Mouse (Mus musculus): ENCODE results near the gene Fgd1. TPM values are rescaled to one million over a fixed set of nuclear protein-coding genes. Genes with fewer than 3 reads are reported as not detected.
A peak's percentile ranks its signal among the peaks of the same experiment; 100 is the strongest.

The Fgd1 gene
- total RNA-seq, 2 experiments from 2014 or later = 19.2 to 20.4 TPM

DNA sequence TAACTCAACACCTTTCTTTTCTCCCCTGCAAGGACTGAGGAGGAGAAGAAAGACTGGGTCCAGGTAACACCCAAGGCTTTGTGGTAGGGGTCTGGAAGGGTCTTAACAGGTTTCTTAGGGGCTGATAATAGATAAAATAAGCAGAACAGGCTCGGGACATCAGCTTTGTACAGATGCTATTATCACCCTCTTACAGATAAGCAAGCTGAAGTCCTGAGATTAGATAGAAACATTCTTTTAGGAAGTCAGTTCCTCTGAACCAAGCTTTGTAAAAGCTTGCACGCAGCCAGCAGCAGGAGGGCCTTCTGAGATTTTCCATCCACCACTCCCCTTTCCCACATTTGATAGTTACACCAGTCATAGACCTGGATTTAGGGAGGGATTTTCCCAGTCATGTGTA is 39.6 kb downstream of the Fgd1 start:
- no peak for DNase-seq (ENCODE audit: low spot score in 2 of 2)

DNA sequence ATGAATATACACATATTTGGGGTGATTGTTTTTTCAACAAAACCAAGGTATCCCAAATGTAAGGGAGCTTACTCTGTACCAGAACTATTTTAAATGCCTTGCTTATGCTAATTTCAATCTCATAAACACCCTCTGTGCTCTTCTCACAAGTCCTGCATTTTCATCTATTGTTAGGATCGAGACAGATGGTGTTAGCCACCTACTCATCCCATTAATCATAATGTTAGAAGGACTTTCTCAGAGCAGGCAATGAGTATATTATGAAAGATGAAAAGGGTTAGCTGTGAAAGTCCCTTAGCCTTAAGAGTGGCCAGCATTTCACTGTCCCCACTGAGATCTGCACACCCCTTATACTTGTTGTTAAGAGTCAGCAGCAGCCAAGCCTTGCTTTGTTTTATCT is 41.5 kb downstream of the Fgd1 start:
- no peak for DNase-seq (ENCODE audit: low spot score in 2 of 2)

DNA sequence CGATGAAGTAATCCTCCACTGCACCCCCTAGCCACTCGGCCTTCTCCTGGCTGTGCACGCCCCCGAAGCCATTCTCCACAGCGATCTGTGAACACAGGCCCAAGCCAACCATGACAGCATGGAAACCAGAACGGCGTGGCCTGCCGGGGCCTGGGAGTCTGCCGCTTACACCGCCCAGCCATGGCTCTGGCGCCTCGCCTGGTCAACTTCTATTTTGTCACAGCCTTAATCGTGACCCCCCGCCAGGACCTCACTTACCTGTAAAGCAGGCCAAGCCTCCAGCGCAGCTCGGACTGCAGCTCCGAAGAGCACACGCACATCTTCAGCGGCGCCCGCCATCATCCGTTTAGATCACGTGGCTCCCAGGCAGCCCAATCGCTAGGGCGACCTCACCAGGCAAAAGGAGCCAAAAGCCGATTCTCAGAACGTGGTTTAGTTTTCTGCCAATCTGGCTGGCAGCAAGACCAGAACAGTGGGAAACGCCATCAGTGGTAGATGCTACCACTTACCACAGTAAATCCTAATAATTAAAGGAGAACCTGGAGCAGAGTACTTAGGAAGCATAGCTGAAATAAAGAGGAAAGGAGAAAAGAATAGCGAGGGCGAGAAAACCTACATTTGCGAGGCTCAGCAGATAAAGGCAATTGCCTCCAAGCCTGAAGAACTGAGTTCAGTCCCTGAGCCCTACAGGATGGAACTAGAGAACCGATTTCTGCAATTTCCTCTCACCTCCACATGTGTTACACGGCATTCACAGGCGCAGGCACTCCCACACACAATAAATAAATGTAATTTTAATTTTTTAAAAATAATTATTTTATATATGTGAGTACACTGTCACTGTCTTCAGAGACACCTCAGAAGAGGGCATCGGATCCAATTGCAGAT is 50.5 kb downstream of the Fgd1 start, which contains the start of gene Tsr2:
Gene Tsr2, minus strand, starts transcription at position 373 of the 888 bp plus-strand sequence.
- peak; percentile 40 to 68 for DNase-seq (ENCODE audit: low spot score in 2 of 2)

DNA sequence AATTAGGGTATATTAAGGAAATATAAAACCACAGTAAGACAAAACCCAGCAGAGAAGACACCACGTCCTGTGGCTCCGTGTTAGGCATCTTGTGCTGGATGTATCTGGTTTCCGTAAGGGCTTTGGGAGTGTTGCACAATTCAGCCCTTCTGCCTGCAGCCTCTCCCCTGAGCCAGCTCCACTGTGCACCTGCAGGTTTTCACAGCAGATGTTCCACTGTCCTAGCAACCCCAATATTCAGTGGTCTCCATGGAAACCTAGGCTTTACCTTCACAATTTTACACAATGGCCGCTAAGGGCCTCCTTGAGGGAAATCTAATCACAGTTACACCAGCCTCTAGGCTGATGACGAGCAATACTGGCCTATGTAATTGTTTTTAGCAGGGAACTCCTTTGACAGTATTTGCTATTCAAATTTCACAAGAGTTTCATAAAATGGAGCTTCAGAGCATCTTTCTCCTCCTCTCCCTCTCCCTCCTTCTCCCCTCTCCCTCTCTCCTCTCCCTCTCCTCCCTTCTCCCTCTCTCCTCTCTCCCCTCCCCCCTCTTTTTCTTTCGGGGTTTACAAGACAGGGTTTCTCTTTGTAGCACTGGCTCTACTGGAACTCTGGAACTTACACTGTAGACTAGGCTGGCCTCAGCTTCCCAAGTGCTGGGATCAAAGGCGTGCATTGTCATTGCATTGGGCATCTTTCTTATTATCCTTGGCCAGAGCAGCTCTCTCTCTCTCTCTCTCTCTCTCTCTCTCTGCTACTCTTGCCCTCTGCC is 61.5 kb downstream of the Fgd1 start:
- no peak for DNase-seq (ENCODE audit: low spot score in 2 of 2)

DNA sequence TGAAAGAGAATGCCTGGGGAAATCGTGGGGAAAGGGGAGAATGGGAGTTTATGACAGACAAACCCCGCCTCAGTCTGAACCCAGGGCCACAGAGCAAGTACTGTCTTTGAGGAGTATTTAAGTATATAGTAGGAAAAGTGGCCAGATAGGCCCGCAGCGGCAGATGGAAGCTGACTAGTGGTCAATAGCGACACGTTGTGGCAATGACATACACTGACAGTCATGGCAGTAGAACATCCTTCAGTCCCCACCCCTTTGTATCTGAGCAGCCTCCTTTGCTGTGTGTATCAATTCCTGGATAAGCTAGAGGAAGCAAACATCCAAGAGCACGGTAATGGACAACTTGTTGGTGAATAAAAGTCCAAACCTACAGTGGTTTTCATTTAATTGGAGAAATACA is 70.8 kb downstream of the Fgd1 start:
- peak in 1 of 2 experiments; percentile 12 for DNase-seq (ENCODE audit: low spot score in 2 of 2)

DNA sequence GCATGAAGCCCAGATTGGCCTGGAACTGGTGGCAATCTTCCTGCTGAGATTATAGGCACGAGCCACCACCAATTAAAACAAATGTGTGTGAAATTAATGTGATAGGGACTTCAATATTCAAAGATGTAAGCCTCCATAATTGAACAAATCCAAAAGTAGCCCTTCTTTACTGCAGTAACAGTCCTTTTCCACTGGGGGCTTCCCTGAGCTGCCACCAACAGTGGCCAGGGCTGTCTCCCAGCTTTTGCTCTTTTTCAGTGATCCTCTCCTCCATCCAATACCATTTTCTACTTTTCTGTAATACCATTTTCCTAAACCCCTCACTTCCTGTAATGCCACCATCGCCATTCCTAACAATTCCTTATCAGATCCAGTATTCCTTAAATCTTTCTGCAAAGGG is 71.5 kb downstream of the Fgd1 start:
- no peak for DNase-seq (ENCODE audit: low spot score in 2 of 2)

DNA sequence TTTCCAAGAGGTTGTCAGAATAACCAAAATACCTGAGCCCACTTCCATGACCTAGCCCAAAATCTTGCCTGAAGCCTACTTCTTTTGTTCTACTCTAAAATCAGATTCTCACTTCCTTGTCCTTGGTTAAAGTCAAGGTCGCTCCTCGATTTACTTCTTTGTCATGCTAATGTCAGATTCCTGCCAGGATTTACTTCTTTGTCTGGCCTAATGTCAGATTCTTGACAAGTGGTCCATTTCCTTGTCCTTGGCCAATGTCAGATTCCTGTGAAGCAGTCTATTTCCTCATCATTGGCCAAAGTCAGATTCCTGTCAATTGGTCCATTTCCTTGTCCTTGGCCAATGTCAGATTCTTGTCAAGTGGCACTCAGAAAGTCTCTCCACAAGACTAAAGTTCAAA is 78.0 kb downstream of the Fgd1 start:
- DNase-seq (ENCODE audit: low spot score in 2 of 2) = no peak

DNA sequence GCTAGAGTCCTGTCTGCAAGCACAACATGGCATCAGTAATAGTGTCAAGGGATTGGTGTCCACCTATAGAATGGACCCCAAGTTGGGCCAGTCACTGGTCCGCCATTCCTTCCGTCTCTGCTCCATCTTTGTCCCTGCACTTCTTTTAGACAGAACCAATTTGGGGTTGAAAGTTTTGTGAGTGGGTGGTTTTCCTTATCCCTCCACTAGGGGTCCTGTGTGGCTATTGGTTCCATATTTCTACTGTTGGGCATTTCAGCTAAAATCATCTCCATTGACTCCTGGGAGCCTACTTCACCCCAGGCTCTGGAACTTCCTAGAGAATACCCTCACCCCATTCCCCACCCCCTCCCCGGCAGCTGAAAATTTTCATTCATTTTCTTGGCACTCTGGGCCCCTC is 84.5 kb downstream of the Fgd1 start:
- DNase-seq (ENCODE audit: low spot score in 2 of 2) = no peak

DNA sequence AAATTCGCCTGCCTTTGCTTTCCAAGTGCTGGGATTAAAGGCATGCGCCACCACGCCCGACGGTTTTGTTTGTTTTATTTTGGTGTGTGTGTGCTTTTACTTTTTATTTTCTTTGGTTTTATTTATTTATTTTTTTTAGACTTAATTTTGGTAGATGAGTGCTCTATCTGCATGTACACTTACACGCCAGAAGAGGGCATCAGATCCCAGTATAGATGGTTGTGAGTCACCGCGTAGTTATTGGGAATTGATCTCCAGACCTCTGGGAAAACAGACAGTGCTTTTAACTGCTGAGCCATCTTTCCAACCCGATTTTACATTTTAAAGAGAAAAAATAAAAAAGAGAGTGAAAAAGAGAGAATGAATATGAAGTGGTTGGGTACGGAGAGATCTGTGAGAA is 86.8 kb downstream of the Fgd1 start:
- DNase-seq (ENCODE audit: low spot score in 2 of 2) = no peak

Other genes with a start within 250 kb of the Fgd1 start
- gene Maged2, start 231.8 kb upstream of the Fgd1 start, total RNA-seq (2021) = 1,000 to 10,000 TPM; 1,010 to 1,119 TPM
- gene Gnl3l, start 28.8 kb upstream of the Fgd1 start, total RNA-seq (2021) = 10 to 100 TPM; 31.9 to 37.5 TPM
- 10 to 100 TPM; 16.8 to 18.1 TPM for gene Tsr2, start 50.4 kb downstream of the Fgd1 start, total RNA-seq (2021)
- 1 to 10 TPM; 2.8 to 3.6 TPM for gene Wnk3, start 151.9 kb downstream of the Fgd1 start, total RNA-seq (2021)

Data from gastrocnemius, postnatal 4 days (tissue).